Mouse (Mus musculus) monocyte, adult 5-6 weeks (primary cell): Measurements from ENCODE around the gene Olfr1329. TPM values are rescaled to one million over a fixed set of nuclear protein-coding genes. Genes with fewer than 3 reads are reported as not detected.
"Not testable (repeated sequence)": the region's sequence is repeated elsewhere in the genome, so short reads cannot be mapped to it uniquely, and the experiment has no call there.

Source experiments
- ATAC-seq: fragments of 153-309, 156-312 bp; replicated peaks from 2 replicates; pipeline ENCODE4 v1.8.0; 2017; ENCODE audit warnings: mild to moderate bottlenecking; ENCODE audit not compliant: low TSS enrichment, insufficient number of reproducible peaks, severe bottlenecking, poor library complexity, low FRiP score
- total RNA-seq: library from RNA; stranded (forward); fragments of 200-1000, 200-491, 200-594 nt; gene quantifications from 3 replicates; pipeline ENCODE4 v1.2.3, GENCODE M21; 2017

Olfr1329 gene
- not detected in 3 replicates for total RNA-seq

DNA sequence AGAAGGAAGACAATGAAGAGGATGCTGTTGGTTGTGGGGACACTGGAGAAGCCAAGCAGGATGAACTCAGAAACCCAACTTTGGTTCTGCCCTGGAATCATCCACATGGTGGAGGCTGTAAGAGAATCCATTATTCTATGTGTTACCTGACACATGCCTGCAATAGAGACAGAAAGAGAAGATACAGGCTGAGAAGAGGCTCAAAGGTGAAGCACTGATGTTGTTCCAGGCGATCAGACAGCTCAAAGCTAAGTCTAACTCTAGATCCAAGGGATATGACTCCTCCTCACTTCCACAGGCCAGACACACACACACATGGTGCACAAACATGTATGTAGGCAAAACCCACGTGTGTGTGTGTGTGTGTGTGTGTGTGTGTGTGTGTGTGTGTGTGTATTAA lies at the start of gene Olfr1329:
Gene Olfr1329 (minus strand): TSS at position 101 of the 400 bp plus-strand sequence.
- ATAC-seq, result not testable (repeated sequence)

DNA sequence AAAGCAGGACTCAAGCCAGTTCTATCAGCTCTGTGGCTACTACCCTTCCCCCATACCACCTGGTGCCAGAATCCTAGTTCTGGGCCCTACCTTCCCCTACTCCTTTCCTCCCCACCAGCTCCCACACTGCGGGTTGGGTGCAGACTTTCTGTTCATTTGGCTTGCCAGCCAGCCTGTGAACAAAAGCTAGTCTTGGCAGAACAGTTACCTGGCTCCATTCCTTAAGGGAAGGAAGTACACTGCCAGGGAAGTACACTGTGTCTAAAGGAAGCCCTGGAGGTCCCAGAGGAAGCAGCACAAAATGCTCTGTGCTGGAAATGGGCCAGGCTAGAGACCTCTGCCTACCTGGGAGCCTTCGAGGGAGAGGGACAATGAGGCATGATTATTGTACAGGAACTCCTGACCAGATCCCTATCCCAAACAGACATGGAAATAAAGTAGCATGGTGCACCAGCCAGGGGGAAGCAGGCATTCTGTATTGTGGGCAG lies 43.9 kb upstream of the Olfr1329 start, which contains the start of gene Lao1:
Gene Lao1 (plus strand): TSS at position 438 of the 488 bp plus-strand sequence.
- ATAC-seq, result no peak

DNA sequence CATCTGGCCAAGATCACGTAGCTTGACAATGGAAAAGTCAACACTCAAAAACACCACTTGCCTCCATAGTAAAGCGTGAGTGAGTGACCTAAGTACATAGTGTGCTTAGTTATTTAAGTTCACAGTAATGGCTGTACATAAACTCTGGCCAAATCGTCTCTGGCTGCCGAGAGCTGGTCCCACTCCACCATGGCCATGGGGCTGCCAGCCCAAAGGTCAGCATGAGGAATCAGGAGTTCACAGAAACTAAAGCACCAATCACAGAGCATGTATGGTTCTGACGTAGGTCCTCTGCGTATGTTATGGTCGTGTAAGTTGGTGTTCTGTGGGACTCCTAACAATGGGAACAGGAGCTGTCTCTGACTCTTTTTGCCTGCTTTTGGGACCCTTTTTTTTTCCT lies 41.5 kb upstream of the Olfr1329 start:
- no peak for ATAC-seq

DNA sequence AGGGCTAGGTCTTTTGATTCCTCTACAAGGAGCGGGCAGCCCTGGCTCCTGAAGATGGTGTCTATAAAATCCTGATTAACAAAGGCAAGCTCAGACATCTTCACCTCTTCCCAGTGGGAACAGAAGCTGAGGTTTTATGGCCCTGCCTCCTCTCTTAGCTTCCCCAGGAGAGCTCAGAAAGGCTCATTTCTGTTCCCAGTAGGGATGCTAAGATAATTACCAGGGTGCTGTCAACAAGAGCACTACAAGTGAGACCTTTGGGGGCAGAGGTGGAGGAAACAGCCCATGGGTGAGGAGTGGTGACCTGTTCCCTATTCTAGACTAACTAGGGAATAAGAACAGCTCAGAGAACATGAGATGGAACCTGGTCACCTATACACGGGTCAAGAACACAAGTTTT lies 21.2 kb upstream of the Olfr1329 start, which contains the start of gene Olfr1328:
Gene Olfr1328 (minus strand): TSS at position 101 of the 400 bp plus-strand sequence.
- no peak for ATAC-seq

DNA sequence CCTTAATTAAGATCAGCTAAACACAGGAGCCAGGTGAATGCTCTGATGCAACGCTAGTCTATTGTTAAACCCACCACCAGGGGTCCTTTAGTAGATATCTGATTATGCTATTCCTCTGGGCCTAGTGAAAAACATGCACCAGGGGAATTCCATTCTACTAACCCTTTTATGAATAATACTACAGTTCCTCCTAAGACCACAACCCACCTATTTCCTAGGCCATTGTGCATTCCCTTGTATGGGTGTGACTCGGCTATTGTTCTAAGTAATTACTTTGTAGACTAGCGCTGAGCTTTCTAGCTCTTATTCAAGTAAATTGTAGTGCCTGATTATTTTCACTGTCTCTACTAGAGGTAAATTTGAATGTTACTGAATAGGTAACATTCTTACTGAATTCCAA lies 14.1 kb upstream of the Olfr1329 start:
- ATAC-seq, result not testable (repeated sequence)

DNA sequence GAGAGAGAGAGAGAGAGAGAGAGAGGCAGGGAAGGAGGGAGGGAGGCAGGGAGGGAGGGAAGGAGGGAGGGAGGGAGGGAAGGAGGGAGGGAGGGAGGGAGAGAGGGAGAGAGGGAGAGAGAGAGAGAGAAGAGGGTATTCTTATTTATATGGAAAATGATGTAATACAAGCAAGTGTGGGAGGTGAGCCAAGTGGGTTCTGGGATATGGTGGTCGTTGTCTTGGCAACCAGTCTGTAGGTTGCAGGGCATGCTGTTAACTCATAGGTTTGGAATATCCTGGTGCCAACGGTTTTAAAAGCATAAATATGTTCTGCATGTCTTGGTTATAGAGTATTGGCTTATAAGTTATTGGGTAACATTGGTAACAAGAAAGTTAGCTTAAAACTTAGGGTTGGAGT lies 15.3 kb downstream of the Olfr1329 start:
- no peak for ATAC-seq

DNA sequence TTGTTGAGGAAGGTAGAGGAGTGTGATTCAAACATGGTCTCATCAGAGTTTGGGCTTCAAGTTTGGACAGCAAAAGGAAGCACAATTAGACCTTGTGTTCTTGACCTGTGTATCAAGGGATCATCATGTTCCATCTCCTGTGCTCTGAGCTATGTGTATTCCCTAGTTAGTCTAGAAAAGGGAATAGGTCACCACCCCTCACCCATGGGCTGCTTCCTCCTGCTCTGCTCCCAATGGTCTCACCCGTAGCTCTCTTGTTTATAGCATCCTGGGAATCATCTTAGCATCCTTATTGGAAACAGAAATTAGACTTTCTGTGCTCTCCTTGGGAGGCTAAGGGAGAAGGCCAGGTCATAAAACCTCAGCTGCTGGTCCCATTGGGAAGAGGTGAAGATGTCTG lies 29.0 kb downstream of the Olfr1329 start, which contains the start of gene Olfr1330:
Gene Olfr1330 (plus strand): TSS at position 301 of the 400 bp plus-strand sequence.
- no peak for ATAC-seq

DNA sequence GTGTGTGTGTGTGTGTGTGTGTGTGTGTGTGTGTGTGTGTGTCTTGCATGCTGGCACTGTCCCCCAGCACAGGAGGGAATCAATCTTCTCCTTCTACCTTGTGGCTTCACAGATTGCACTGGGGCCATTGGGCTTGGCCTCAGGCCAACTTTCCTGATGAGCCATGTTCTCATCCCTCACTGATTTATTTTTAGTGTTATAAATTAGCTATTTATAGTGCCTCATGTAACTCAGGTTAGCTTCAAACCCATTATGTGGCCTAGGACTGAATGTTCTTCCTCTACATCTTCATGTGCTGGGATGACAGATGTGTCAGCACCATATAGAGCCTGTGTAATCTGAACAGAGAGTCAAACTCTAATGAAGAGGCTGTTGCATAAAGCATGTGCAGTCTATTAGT lies 49.7 kb downstream of the Olfr1329 start:
- ATAC-seq, result no peak

Other genes with a start within 250 kb of the Olfr1329 start
- not detected in 3 replicates for gene Olfr1342, start 224.7 kb downstream of the Olfr1329 start, total RNA-seq
- gene Olfr1341, start 213.9 kb downstream of the Olfr1329 start, total RNA-seq, result 0.32 TPM in 1 of 3 replicates, not detected in the others
- gene Olfr1340, start 197.3 kb downstream of the Olfr1329 start, total RNA-seq, result not detected in 3 replicates
- gene Olfr1339, start 185.3 kb downstream of the Olfr1329 start, total RNA-seq, result not detected in 3 replicates
- gene Olfr1338, start 158.7 kb downstream of the Olfr1329 start, total RNA-seq, result not detected in 3 replicates
- not detected in 3 replicates for gene Olfr1337, start 134.9 kb downstream of the Olfr1329 start, total RNA-seq
- not detected in 3 replicates for gene Olfr1335, start 107.5 kb downstream of the Olfr1329 start, total RNA-seq
- gene Olfr1333, start 81.2 kb downstream of the Olfr1329 start, total RNA-seq, result not detected in 3 replicates
- gene Olfr1331, start 52.8 kb downstream of the Olfr1329 start, total RNA-seq, result not detected in 3 replicates
- not detected in 3 replicates for gene Olfr1330, start 28.9 kb downstream of the Olfr1329 start, total RNA-seq
- not detected in 3 replicates for gene Olfr1328, start 21.1 kb upstream of the Olfr1329 start, total RNA-seq
- gene Lao1, start 44.1 kb upstream of the Olfr1329 start, total RNA-seq, result not detected in 3 replicates
- gene Slc2a1, start 191.2 kb upstream of the Olfr1329 start, total RNA-seq, result 25.2 to 35.8 TPM (median 30.1 TPM) in 3 replicates